Mouse (Mus musculus) forebrain, embryonic 14.5 days (tissue): ENCODE results near the gene Uhrf1bp1. TPM values are rescaled to one million over a fixed set of nuclear protein-coding genes. Genes with fewer than 3 reads are reported as not detected.

Experiments used
- ATAC-seq: fragments of 200-750 bp; cut with Nextera tagmentation; 2 replicates; pipeline ENCODE4 v1.8.0; 2017; ENCODE audit warnings: mild to moderate bottlenecking, moderate library complexity
- DNase-seq: peaks from one replicate; pipeline ENCODE4 v3.0.0-alpha.2; 2015; ENCODE audit warnings: low spot score
- H3K27ac ChIP-seq: fragments of 300-500 bp; sonication (generic); 2 replicates; pipeline ENCODE4 v1.5.1; 2014; ENCODE audit warnings: low read depth, mild to moderate bottlenecking, control low read depth, low read length, moderate library complexity
- H3K27me3 ChIP-seq: fragments of 300-500 bp; sonication (generic); replicated peaks from 2 replicates; pipeline ENCODE4 v1.6.1; 2014; ENCODE audit warnings: low read length, control low read depth, mixed read lengths; ENCODE audit not compliant: control insufficient read depth, insufficient read depth
- H3K36me3 ChIP-seq: fragments of 300-500 bp; sonication (generic); 2 replicates; pipeline ENCODE4 v1.6.1; 2014; ENCODE audit warnings: low read length, control low read depth; ENCODE audit not compliant: control insufficient read depth, insufficient read depth
- H3K4me1 ChIP-seq: fragments of 300-500 bp; sonication (generic); 2 replicates; pipeline ENCODE4 v1.6.1; 2014; ENCODE audit warnings: antibody characterized with exemption, low read length, control low read depth; ENCODE audit not compliant: control insufficient read depth, insufficient read depth
- H3K4me2 ChIP-seq: fragments of 300-500 bp; sonication (generic); 2 replicates; pipeline ENCODE4 v1.6.1; 2014; ENCODE audit warnings: mild to moderate bottlenecking, control low read depth, low read length
- H3K4me3 ChIP-seq: fragments of 300-500 bp; sonication (generic); 2 replicates; pipeline ENCODE4 v1.5.1; 2014; ENCODE audit warnings: low read depth, low read length, control low read depth
- H3K9ac ChIP-seq: fragments of 300-500 bp; sonication (generic); 2 replicates; pipeline ENCODE4 v1.6.1; 2014; ENCODE audit warnings: mild to moderate bottlenecking, low read length, control low read depth, moderate library complexity
- H3K9me3 ChIP-seq: fragments of 300-500 bp; sonication (generic); replicated peaks from 2 replicates; pipeline ENCODE4 v1.6.1; 2016; ENCODE audit warnings: low read length, control low read depth, mixed read lengths; ENCODE audit not compliant: control insufficient read depth
- WGBS: fragments of 180-500 bp; shearing (Covaris S2); extraction: QIAGEN DNeasy Blood & Tissue Kit; methylation state at CpG from one replicate; pipeline ENCODE4 v1.1.7; 2014; 5-methylcytosine and 5-hydroxymethylcytosine counted together
- polyA plus RNA-seq: library from polyadenylated mRNA; unstranded; fragments of >200 nt; fragmentation: Nextera tagmentation; extraction: Ambion mirVana; gene quantifications from 2 replicates; pipeline ENCODE4 v1.2.1, GENCODE M21; 2014

The Uhrf1bp1 gene
- polyA plus RNA-seq, 1 experiment from 2014 or later = 4.3 TPM

- no peak overlapping the region for H3K4me2 ChIP-seq
- no peak overlapping the region for H3K27ac ChIP-seq
- H3K27me3 ChIP-seq = no peaks in the 10 kb centered on the region
- no peak overlapping the region for H3K4me3 ChIP-seq
- H3K36me3 ChIP-seq = no peaks in the 10 kb centered on the region
- WGBS = 84% methylated on average over 4 of the region's 4 CpGs
- H3K9ac ChIP-seq = no peak overlapping the region
- peaks cover 2% of the 10 kb centered on the region; the same call in 1 of the 2 replicates for H3K4me1 ChIP-seq
- DNase-seq = no peak
- no peak for ATAC-seq
- no peaks in the 10 kb centered on the region for H3K9me3 ChIP-seq
Observed at GRCm38 (mm10) chr17:27937054-27937615, 80.9 kb downstream of the Uhrf1bp1 start.

DNA sequence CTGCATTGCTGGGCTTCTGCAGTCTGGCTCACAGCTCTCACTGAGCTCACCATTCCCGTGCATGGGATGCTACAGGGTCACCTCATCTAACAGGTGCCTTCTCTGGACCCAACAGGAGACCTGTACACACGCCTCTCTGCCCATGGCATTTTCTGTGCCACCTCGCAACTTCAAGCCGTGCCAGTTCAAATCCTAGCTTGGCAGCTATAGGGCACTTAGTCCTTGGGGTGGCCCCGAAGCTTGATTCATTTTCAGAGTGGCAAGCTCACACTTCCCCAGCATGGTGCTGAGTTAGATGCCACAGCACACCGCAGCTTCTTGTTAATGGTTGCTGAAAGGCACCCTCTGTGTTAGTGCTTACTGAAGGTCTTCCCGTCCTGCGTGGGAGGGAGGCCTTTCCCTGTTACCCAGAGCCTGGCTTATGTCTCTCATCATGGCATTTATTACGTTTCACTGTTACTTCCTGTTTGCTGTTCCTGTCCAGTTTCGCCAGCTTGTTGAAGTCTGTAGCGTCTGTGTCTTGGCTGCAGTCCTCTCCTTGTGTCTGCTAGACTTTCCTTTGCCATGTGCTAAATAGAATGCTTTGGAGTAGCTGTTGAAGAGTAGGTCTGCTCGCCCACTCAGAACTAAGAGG lies 82.0 kb downstream of the Uhrf1bp1 start:
- Histone ChIP-seq H3K9ac (no peak overlapping the region), H3K4me3 (no peak overlapping the region), H3K27ac (no peak overlapping the region), H3K4me2 (no peak overlapping the region), H3K9me3 (no peaks in the 10 kb centered on the region), H3K4me1 (peaks cover 2% of the 10 kb centered on the region; the same call in 1 of the 2 replicates), H3K36me3 (no peaks in the 10 kb centered on the region), H3K27me3 (no peaks in the 10 kb centered on the region)
- whole genome bisulfite sequencing = 86% methylated on average over 12 of the region's 12 CpGs
- no peak for ATAC-seq
- no peak for DNase-seq

GRCm38 (mm10) chr17:27939028-27939427 lies 82.8 kb downstream of the Uhrf1bp1 start:
- H3K9ac ChIP-seq = no peak overlapping the region
- H3K36me3 ChIP-seq = no peaks in the 10 kb centered on the region
- no peaks in the 10 kb centered on the region for H3K9me3 ChIP-seq
- H3K27ac ChIP-seq = no peak overlapping the region
- DNase-seq (no peak), ATAC-seq (no peak)
- no peak overlapping the region for H3K4me2 ChIP-seq
- no peaks in the 10 kb centered on the region for H3K27me3 ChIP-seq
- WGBS = 80% methylated on average over 5 of the region's 5 CpGs
- no peak overlapping the region for H3K4me3 ChIP-seq
- H3K4me1 ChIP-seq = peaks cover 2% of the 10 kb centered on the region; the same call in 1 of the 2 replicates

- Histone ChIP-seq H3K27me3 (no peaks in the 10 kb centered on the region), H3K27ac (no peak overlapping the region), H3K4me1 (peaks cover 5% of the 10 kb centered on the region), H3K9me3 (no peaks in the 10 kb centered on the region), H3K4me2 (no peak overlapping the region), H3K9ac (no peak overlapping the region), H3K4me3 (no peak overlapping the region), H3K36me3 (no peaks in the 10 kb centered on the region)
- ATAC-seq (no peak), DNase-seq (no peak)
- 66% methylated on average over 4 of the region's 4 CpGs for whole genome bisulfite sequencing
Observed at GRCm38 (mm10) chr17:27940352-27940751, 84.1 kb downstream of the Uhrf1bp1 start.

DNA sequence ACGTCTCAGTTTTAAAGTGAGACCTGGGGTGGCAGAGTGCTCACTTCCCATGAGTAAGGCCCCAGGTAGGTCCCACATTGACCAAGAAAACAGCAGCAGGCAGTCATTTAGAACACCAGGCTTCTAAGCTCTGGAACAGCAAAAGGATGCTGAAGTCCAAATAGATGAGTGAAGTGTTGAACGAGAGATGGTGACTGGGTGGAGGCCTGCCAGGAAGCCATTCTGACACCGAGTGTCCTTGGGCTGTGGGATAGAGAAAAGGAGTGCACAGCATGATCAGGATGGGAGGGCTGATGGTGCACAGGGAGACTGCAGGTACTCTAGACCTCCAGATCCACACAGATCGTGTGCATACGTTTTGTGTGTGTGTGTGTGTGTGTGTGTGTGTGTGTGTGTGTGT lies 84.9 kb downstream of the Uhrf1bp1 start:
- Histone ChIP-seq H3K27ac (no peak overlapping the region), H3K9me3 (no peaks in the 10 kb centered on the region), H3K27me3 (no peaks in the 10 kb centered on the region), H3K4me3 (no peak overlapping the region), H3K9ac (no peak overlapping the region), H3K4me2 (no peak overlapping the region), H3K4me1 (peaks cover 13% of the 10 kb centered on the region), H3K36me3 (no peaks in the 10 kb centered on the region)
- no peak for ATAC-seq
- WGBS = 81% methylated on average over 5 of the region's 5 CpGs
- DNase-seq = no peak

DNA sequence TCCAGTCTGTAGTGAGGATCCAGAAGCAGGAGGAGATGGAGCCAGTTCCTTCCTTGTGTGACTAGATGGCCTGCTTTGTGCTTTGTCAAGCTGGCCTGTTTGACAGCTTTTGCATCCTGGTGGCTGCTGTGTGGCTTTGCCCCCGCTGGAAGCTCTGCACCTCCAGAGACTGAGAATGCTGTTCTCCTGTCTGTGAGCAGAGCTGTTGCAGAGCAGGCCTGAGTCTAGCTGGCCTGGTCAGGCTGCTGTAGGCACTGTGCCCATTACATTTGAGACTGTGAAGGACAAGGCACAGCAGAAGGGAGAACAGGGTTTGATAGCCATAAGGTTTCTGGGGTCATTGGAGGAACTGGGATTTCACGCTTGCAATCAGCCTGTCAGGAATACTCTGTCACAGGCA lies 85.5 kb downstream of the Uhrf1bp1 start:
- no peak overlapping the region for H3K4me3 ChIP-seq
- H3K4me2 ChIP-seq = no peak overlapping the region
- no peak for DNase-seq
- no peak for ATAC-seq
- no peaks in the 10 kb centered on the region for H3K9me3 ChIP-seq
- peaks cover 13% of the 10 kb centered on the region for H3K4me1 ChIP-seq
- WGBS = 70% methylated on average over 2 of the region's 2 CpGs
- no peaks in the 10 kb centered on the region for H3K36me3 ChIP-seq
- H3K27ac ChIP-seq = no peak overlapping the region
- H3K9ac ChIP-seq = no peak overlapping the region
- no peaks in the 10 kb centered on the region for H3K27me3 ChIP-seq

DNA sequence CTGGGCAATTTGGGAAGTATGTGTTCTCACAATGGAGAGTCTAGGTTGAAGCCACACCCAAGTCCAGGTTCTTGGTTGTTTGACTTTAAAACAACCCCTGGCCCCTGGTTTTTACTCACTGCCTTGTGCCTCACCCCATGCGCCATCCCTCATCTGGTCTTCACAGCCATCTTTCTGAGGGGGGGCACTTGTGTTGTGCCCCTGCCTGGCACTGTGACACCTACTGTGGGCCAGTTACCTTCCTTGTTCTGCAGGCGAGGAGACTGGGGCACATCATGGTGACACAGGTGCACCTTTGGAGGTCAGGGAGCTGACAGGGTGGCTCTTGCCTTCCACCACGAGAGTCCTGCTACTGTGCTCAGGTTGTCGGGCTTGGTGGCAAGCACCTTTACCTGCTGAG lies 85.9 kb downstream of the Uhrf1bp1 start:
- H3K4me2 ChIP-seq = no peak overlapping the region
- H3K9me3 ChIP-seq = no peaks in the 10 kb centered on the region
- peaks cover 13% of the 10 kb centered on the region for H3K4me1 ChIP-seq
- DNase-seq = no peak
- H3K36me3 ChIP-seq = no peaks in the 10 kb centered on the region
- H3K27me3 ChIP-seq = no peaks in the 10 kb centered on the region
- ATAC-seq = no peak
- WGBS = 94% methylated on average over 4 of the region's 4 CpGs
- H3K9ac ChIP-seq = no peak overlapping the region
- H3K27ac ChIP-seq = no peak overlapping the region
- no peak overlapping the region for H3K4me3 ChIP-seq

- H3K4me2 ChIP-seq = no peak overlapping the region
- 21% methylated on average over 6 of the region's 6 CpGs for WGBS
- H3K27me3 ChIP-seq = no peaks in the 10 kb centered on the region
- H3K9ac ChIP-seq = 0 out of 2 replicates have a peak overlapping the region, but pooled peaks have one; percentile 7
- no peak overlapping the region for H3K4me3 ChIP-seq
- peak overlapping the region; percentile 64; the same call in 1 of the 2 replicates for H3K27ac ChIP-seq
- no peaks in the 10 kb centered on the region for H3K9me3 ChIP-seq
- peaks cover 11% of the 10 kb centered on the region for H3K4me1 ChIP-seq
- no peaks in the 10 kb centered on the region for H3K36me3 ChIP-seq
- ATAC-seq (0 out of 2 replicates have a peak, but pooled peaks have one; percentile 12), DNase-seq (peak; percentile 59)
Observed at GRCm38 (mm10) chr17:27945546-27946216, 89.4 kb downstream of the Uhrf1bp1 start.

DNA sequence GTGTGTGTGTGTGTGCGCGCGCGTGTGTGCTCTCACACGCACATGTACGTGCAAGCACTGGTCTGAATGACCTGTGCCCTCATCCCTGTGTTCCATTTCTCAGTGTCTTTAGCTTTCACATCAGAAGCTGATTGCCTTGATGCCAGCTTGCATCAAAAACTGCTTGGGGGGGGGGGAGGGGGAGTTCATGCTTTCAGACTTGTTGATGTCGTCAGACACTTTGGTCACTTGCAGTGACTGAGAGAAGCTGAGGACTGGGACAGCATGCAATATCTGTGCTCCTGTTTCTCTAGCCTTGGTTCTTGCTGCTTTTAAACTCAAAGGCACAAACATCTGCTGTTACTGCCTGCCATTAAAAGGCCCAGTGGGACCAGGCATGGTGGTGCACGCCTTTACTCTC lies 90.1 kb downstream of the Uhrf1bp1 start:
- no peaks in the 10 kb centered on the region for H3K27me3 ChIP-seq
- peak overlapping the region; percentile 64; the same call in 1 of the 2 replicates for H3K27ac ChIP-seq
- WGBS = 83% methylated on average over 8 of the region's 8 CpGs
- no peak overlapping the region for H3K9ac ChIP-seq
- no peaks in the 10 kb centered on the region for H3K9me3 ChIP-seq
- H3K4me3 ChIP-seq = no peak overlapping the region
- DNase-seq = no peak
- H3K4me1 ChIP-seq = peaks cover 11% of the 10 kb centered on the region
- ATAC-seq = no peak
- H3K4me2 ChIP-seq = no peak overlapping the region
- H3K36me3 ChIP-seq = no peaks in the 10 kb centered on the region
